Mouse (Mus musculus): ENCODE data around the gene Prss53. TPM values are rescaled to one million over a fixed set of nuclear protein-coding genes. Genes with fewer than 3 reads are reported as not detected.
A peak's percentile ranks its signal among the peaks of the same experiment; 100 is the strongest.
"Not testable (repeated sequence)": the region's sequence is repeated elsewhere in the genome, so short reads cannot be mapped to it uniquely, and the experiment has no call there.

The Prss53 gene
- polyA plus RNA-seq, 1 experiment from 2014 or later, result 2.6 TPM

DNA sequence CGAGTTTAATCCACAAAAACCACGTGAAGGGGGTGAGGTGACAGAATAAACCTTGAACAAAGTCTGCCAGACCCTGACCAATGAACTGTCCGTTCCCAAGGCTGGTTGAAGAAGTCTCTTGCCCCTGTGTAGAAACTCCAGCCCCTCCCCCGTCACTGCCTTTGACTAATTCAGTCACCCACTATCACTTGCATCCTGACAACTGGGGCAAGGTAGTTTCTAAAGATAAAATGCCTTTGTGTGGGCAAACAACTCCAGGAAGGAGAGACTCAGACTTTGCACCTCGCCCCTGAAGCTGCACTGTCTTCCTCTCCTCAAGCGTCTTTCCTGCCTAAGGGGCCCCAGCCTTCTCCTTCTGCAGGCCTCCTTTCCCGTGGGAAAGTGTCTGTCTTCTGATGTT is 9.2 kb upstream of the Prss53 start:
- Histone ChIP-seq H3K4me2 (ENCODE audit: low read depth, low read length) (peak overlapping the region; percentile 45; the same call in 1 of the 2 replicates), H3K27ac (ENCODE audit: low read length) (peak overlapping the region; percentile 96)
- WGBS, result 34% methylated on average over 7 of the region's 7 CpGs

GRCm38 (mm10) chr7:127898179-127898956 is 7.6 kb upstream of the Prss53 start:
- ATAC-seq, result no peak

More for the DNA sequence above, 9.2 kb upstream of the Prss53 start:
- no peaks in the 10 kb centered on the region for H3K27me3 ChIP-seq (replicated peaks; ENCODE audit: control insufficient read depth, insufficient read depth, low read length)
- no peaks in the 10 kb centered on the region for H3K36me3 ChIP-seq (ENCODE audit: control insufficient read depth, insufficient read depth, low read length)
- H3K4me3 ChIP-seq (ENCODE audit: low read length), result no peak overlapping the region; the same call in 1 of the 2 replicates
- no peaks in the 10 kb centered on the region for H3K9me3 ChIP-seq (ENCODE audit: control insufficient read depth, low read length)
- ATAC-seq, result peak; percentile 47
- H3K4me1 ChIP-seq (ENCODE audit: control insufficient read depth, insufficient read depth, low read length), result peaks cover 8% of the 10 kb centered on the region
- 0 out of 2 replicates have a peak overlapping the region, but pooled peaks have one; percentile 35 for H3K9ac ChIP-seq (ENCODE audit: low read depth, low read length)

DNA sequence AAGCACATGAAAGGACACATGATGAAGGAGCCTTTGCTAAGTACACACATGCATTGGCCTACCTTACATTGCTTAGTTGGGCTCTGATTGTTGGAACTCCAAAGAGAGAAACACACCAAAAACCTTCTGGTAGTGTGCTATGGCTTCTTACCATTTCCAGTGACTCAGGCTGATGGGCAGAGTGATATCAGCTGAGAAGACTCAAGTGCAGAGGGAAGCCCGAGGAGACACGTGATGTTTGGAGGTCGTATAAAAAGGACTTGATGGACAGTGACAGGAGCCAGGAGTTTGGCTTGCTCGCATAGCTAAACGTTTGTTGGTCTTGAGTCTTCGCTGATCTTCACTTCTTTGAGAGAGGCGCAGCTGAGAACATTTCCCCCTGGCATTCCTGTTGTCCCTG is 6.8 kb upstream of the Prss53 start:
- no peak for ATAC-seq
- H3K9ac ChIP-seq (ENCODE audit: low read depth, low read length), result no peak overlapping the region
- no peak overlapping the region for H3K4me2 ChIP-seq (ENCODE audit: low read depth, low read length)
- no peak overlapping the region for H3K27ac ChIP-seq (ENCODE audit: low read length)
- peaks cover 16% of the 10 kb centered on the region for H3K4me1 ChIP-seq (ENCODE audit: control insufficient read depth, insufficient read depth, low read length)
- H3K9me3 ChIP-seq (ENCODE audit: control insufficient read depth, low read length), result no peaks in the 10 kb centered on the region
- H3K27me3 ChIP-seq (replicated peaks; ENCODE audit: control insufficient read depth, insufficient read depth, low read length), result no peaks in the 10 kb centered on the region
- H3K36me3 ChIP-seq (ENCODE audit: control insufficient read depth, insufficient read depth, low read length), result no peaks in the 10 kb centered on the region
- no peak overlapping the region for H3K4me3 ChIP-seq (ENCODE audit: low read length)
- 79% methylated on average over 7 of the region's 7 CpGs for WGBS

More at GRCm38 (mm10) chr7:127898179-127898956, 7.6 kb upstream of the Prss53 start:
- Histone ChIP-seq H3K27ac (ENCODE audit: low read length) (peak overlapping the region; percentile 96), H3K9ac (ENCODE audit: low read depth, low read length) (no peak overlapping the region), H3K9me3 (ENCODE audit: control insufficient read depth, low read length) (no peaks in the 10 kb centered on the region), H3K36me3 (ENCODE audit: control insufficient read depth, insufficient read depth, low read length) (no peaks in the 10 kb centered on the region), H3K4me1 (ENCODE audit: control insufficient read depth, insufficient read depth, low read length) (peaks cover 16% of the 10 kb centered on the region), H3K4me3 (ENCODE audit: low read length) (no peak overlapping the region), H3K27me3 (replicated peaks; ENCODE audit: control insufficient read depth, insufficient read depth, low read length) (no peaks in the 10 kb centered on the region), H3K4me2 (ENCODE audit: low read depth, low read length) (no peak overlapping the region)
- WGBS, result 33% methylated on average over 10 of the region's 10 CpGs

GRCm38 (mm10) chr7:127896384-127896783 is 5.6 kb upstream of the Prss53 start:
- no peak overlapping the region for H3K4me3 ChIP-seq (ENCODE audit: low read length)
- H3K36me3 ChIP-seq (ENCODE audit: control insufficient read depth, insufficient read depth, low read length), result no peaks in the 10 kb centered on the region
- no peak overlapping the region for H3K4me2 ChIP-seq (ENCODE audit: low read depth, low read length)
- no peak overlapping the region for H3K9ac ChIP-seq (ENCODE audit: low read depth, low read length)
- WGBS, result 52% methylated on average over 13 of the region's 13 CpGs
- H3K4me1 ChIP-seq (ENCODE audit: control insufficient read depth, insufficient read depth, low read length), result peaks cover 16% of the 10 kb centered on the region
- H3K27me3 ChIP-seq (replicated peaks; ENCODE audit: control insufficient read depth, insufficient read depth, low read length), result no peaks in the 10 kb centered on the region
- H3K9me3 ChIP-seq (ENCODE audit: control insufficient read depth, low read length), result no peaks in the 10 kb centered on the region
- ATAC-seq, result no peak
- no peak overlapping the region for H3K27ac ChIP-seq (ENCODE audit: low read length)

DNA sequence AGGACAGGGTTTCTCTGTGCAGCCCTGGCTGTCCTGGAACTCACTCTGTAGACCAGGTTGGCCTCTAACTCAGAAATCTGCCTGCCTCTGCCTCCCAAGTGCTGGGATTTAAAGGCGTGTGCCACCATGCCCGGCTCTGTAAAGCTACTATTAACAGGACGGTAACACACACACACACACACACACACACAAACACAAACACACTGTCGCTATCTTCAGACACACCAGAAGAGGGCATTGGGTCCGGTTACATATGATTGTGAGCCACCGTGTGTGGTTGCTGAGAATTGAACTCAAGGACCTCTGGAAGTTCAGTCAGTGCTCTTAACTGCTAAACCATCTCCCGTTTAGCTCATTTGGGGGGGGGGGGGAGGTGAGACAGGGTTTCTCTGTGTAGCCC is 5.1 kb upstream of the Prss53 start:
- H3K9me3 ChIP-seq (ENCODE audit: control insufficient read depth, low read length); H3K27me3 ChIP-seq (replicated peaks; ENCODE audit: control insufficient read depth, insufficient read depth, low read length); ATAC-seq; H3K9ac ChIP-seq (ENCODE audit: low read depth, low read length); H3K36me3 ChIP-seq (ENCODE audit: control insufficient read depth, insufficient read depth, low read length): not testable (repeated sequence)
- Histone ChIP-seq H3K4me1 (ENCODE audit: control insufficient read depth, insufficient read depth, low read length) (peaks cover 16% of the 10 kb centered on the region), H3K27ac (ENCODE audit: low read length) (0 out of 2 replicates have a peak overlapping the region, but pooled peaks have one; percentile 92), H3K4me2 (ENCODE audit: low read depth, low read length) (peak overlapping the region; percentile 16; the same call in 1 of the 2 replicates), H3K4me3 (ENCODE audit: low read length) (peak overlapping the region; percentile 72; the same call in 1 of the 2 replicates)
- 61% methylated on average over 7 of the region's 7 CpGs for whole genome bisulfite sequencing

DNA sequence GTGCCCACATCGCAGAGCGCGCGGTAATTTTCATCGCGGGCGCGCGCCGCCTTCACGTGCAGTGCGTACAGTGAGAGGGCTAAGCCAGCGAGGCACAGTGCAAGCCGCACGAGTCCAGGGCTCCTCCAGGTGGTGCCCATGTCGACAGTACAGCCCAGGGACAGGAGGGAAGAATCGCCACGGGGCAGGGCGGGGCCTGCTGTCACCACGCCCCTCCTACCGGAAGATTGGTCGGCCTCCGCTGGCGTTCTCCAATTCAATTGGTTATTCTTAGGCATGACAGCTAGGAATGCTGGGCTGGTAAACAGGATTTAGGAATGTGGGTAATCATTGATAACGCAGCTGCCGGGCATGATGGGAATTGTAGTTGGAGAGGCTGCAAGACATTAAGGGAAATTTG is 4.7 kb upstream of the Prss53 start, which contains the start of the genes Gm21974 and Vkorc1:
Gene Gm21974, minus strand, starts transcription at position 13 of the 400 bp plus-strand sequence.
Gene Vkorc1, minus strand, starts transcription at position 176 of the 400 bp plus-strand sequence.
- Histone ChIP-seq H3K4me3 (ENCODE audit: low read length) (peak within 1 kb of the TSS; percentile 72), H3K36me3 (ENCODE audit: control insufficient read depth, insufficient read depth, low read length) (no peaks in the 10 kb centered on the region), H3K9ac (ENCODE audit: low read depth, low read length) (peak within 1 kb of the TSS; percentile 79), H3K4me1 (ENCODE audit: control insufficient read depth, insufficient read depth, low read length) (peaks cover 18% of the 10 kb centered on the region), H3K4me2 (ENCODE audit: low read depth, low read length) (peak within 1 kb of the TSS; percentile 86), H3K9me3 (ENCODE audit: control insufficient read depth, low read length) (no peaks in the 10 kb centered on the region), H3K27ac (ENCODE audit: low read length) (peak within 1 kb of the TSS; percentile 92), H3K27me3 (replicated peaks; ENCODE audit: control insufficient read depth, insufficient read depth, low read length) (no peaks in the 10 kb centered on the region)
- peak; percentile 92 for ATAC-seq
- WGBS, result under 1% methylated on average over 26 of the region's 26 CpGs

DNA sequence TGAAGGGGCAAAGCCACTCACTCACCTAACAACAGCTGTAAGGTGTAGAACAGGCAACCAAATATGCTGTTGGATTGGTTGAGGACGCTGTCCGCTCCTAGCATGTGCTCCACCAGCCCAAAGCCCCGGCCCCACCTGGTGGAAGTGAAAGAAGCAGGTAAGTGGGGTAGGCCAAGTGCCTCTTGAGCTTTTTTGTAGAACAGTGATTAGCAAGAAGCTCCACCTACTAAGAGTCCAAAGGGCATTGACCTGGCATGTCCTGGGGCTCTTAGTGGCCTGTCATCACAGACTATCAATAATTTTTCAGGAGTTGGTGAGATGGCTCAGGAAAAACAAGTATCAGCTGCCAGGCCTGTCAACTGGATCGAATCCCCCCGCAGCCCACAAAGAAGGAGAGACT is 3.7 kb upstream of the Prss53 start:
- peak overlapping the region; percentile 92 for H3K27ac ChIP-seq (ENCODE audit: low read length)

GRCm38 (mm10) chr7:127888821-127889220 is 1.9 kb downstream of the Prss53 start:
- no peak overlapping the region for H3K4me2 ChIP-seq (ENCODE audit: low read depth, low read length)
- no peak for ATAC-seq
- 67% methylated on average over 3 of the region's 3 CpGs for WGBS
- no peaks in the 10 kb centered on the region for H3K27me3 ChIP-seq (replicated peaks; ENCODE audit: control insufficient read depth, insufficient read depth, low read length)
- peaks cover 17% of the 10 kb centered on the region for H3K36me3 ChIP-seq (ENCODE audit: control insufficient read depth, insufficient read depth, low read length)
- H3K9ac ChIP-seq (ENCODE audit: low read depth, low read length), result no peak overlapping the region
- H3K9me3 ChIP-seq (ENCODE audit: control insufficient read depth, low read length), result no peaks in the 10 kb centered on the region
- no peak overlapping the region for H3K27ac ChIP-seq (ENCODE audit: low read length)
- peaks cover 19% of the 10 kb centered on the region for H3K4me1 ChIP-seq (ENCODE audit: control insufficient read depth, insufficient read depth, low read length)
- no peak overlapping the region for H3K4me3 ChIP-seq (ENCODE audit: low read length)

More for the DNA sequence above, 3.7 kb upstream of the Prss53 start:
- Histone ChIP-seq H3K36me3 (ENCODE audit: control insufficient read depth, insufficient read depth, low read length) (no peaks in the 10 kb centered on the region), H3K9me3 (ENCODE audit: control insufficient read depth, low read length) (no peaks in the 10 kb centered on the region), H3K9ac (ENCODE audit: low read depth, low read length) (peak overlapping the region; percentile 79), H3K4me1 (ENCODE audit: control insufficient read depth, insufficient read depth, low read length) (peaks cover 16% of the 10 kb centered on the region), H3K27me3 (replicated peaks; ENCODE audit: control insufficient read depth, insufficient read depth, low read length) (no peaks in the 10 kb centered on the region), H3K4me2 (ENCODE audit: low read depth, low read length) (peak overlapping the region; percentile 86), H3K4me3 (ENCODE audit: low read length) (peak overlapping the region; percentile 72)
- ATAC-seq, result no peak; the same call in 1 of the 2 replicates
- WGBS, result 64% methylated on average over 5 of the region's 5 CpGs

DNA sequence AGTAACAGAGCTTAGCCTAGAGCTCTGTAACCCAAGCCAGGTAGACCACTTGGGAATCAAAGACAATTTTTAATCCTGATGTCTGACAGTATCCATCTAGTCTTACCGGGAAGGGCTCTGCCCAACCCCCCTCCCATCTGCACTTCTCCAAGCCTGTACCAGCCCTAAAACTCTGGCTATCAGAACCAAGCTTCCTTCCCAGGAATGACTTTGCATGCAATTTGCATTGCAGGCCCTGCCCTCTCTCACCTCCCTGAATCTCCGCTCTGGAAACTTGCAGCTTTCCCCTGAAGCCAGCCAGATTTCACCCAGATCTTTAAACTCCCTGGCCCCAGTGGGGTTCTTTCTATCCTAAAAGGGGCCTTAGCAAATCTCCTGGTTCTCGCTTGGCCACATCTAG is 3.0 kb downstream of the Prss53 start:
- H3K4me1 ChIP-seq (ENCODE audit: control insufficient read depth, insufficient read depth, low read length), result peaks cover 24% of the 10 kb centered on the region
- H3K9me3 ChIP-seq (ENCODE audit: control insufficient read depth, low read length), result no peaks in the 10 kb centered on the region
- H3K36me3 ChIP-seq (ENCODE audit: control insufficient read depth, insufficient read depth, low read length), result peaks cover 27% of the 10 kb centered on the region
- H3K27me3 ChIP-seq (replicated peaks; ENCODE audit: control insufficient read depth, insufficient read depth, low read length), result no peaks in the 10 kb centered on the region
- no peak overlapping the region for H3K27ac ChIP-seq (ENCODE audit: low read length)
- no peak overlapping the region for H3K4me2 ChIP-seq (ENCODE audit: low read depth, low read length)
- H3K4me3 ChIP-seq (ENCODE audit: low read length), result no peak overlapping the region
- no peak overlapping the region for H3K9ac ChIP-seq (ENCODE audit: low read depth, low read length)
- no peak for ATAC-seq
- WGBS, result 79% methylated on average over 3 of the region's 3 CpGs
